In the genomic region with DNA sequence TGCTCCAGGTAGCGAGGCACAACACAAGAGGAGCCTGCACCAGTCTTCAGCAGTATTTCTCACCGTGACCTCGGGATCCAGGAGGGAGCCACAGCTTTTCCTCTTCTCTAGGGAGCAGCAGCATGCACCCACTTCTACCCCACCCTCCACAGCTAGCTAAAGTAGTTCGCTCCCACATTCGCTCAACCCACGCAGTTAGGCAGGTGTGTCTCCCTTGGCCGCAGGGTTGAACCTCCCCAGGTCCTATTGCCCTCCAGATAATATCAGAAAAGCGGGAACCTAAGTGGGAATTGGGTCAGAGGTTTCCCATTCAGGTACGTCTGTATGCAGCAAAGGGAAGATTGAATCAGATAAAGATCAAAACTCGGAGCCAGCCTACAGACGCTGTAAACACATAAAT, we compare ENCODE assay signal across 9 mouse cellular contexts. TPM values are rescaled to one million over a fixed set of nuclear protein-coding genes. Genes with fewer than 3 reads are reported as not detected.
DNase-seq lines count a peak whose midpoint lies in the region; ATAC-seq lines count a peak whose summit lies in the region.
"Had no signal": no experiment of that assay in that cellular context is flagged by ENCODE, and none has a peak within 500 bp of the region (broad histone marks: within the 10 kb centered on the region; RNA-seq: fewer than 3 reads in every experiment).

No protein-coding gene starts in this region.

- 0 out of 2 replicates have a peak, but pooled peaks cover 5% of the 10 kb centered on the region for H3K4me1 ChIP-seq in intestine, embryonic 15.5 days (replicated peaks)

- peak; percentile 82 for DNase-seq in heart, adult 11 months
- no peak for DNase-seq in heart, adult 18-20 months
- DNase-seq in A20 (ENCODE audit: low read depth, low spot score) = peak; percentile 57
- DNase-seq in cerebellum, postnatal 36 days = peak; percentile 25 to 33
- DNase-seq in naive thymus-derived CD4-positive, alpha-beta T cell, adult 2 months (ENCODE audit: low read depth) = peak; percentile 36
- peak; percentile 8 for DNase-seq in urinary bladder, postnatal 25 days (ENCODE audit: low spot score)
- no peak for DNase-seq in gastrocnemius, postnatal 4 days (ENCODE audit: low spot score in 2 of 2)

- no peak overlapping the region for H3K27ac ChIP-seq in intestine, embryonic 15.5 days

- peak overlapping the region; percentile 7; the same call in 1 of the 2 replicates for H3K4me3 ChIP-seq in intestine, embryonic 15.5 days (replicated peaks)

- H3K9me3 ChIP-seq in intestine, embryonic 15.5 days = no peaks in the 10 kb centered on the region

- no peaks in the 10 kb centered on the region for H3K36me3 ChIP-seq in intestine, embryonic 15.5 days

- no peak overlapping the region for H3K9ac ChIP-seq in intestine, embryonic 15.5 days

- WGBS in intestine, embryonic 15.5 days = 27% methylated on average over 11 of the region's 11 CpGs

- no peaks in the 10 kb centered on the region for H3K27me3 ChIP-seq in intestine, embryonic 15.5 days (replicated peaks)

- peak overlapping the region; percentile 50 for H3K4me2 ChIP-seq in intestine, embryonic 15.5 days (replicated peaks)

- no peak for ATAC-seq in intestine, embryonic 15.5 days

RNA-seq across cellular contexts. Expression of gene Xkrx, which starts 0.9 kb away (rescaled TPM):
- total RNA-seq in heart, adult 18-20 months (2021) = 1 to 10 TPM in 1 of 2 experiments, under 1 TPM in 1; 0.87 to 2.3 TPM
- polyA plus RNA-seq in intestine, embryonic 15.5 days (2015; fragmentation: Nextera tagmentation; extraction: Ambion mirVana) = 0.15 and 0.16 TPM in 2 replicates
- 1 to 10 TPM in 1 of 2 experiments, under 1 TPM in 1; 0.69 to 1.5 TPM for total RNA-seq in gastrocnemius, postnatal 4 days (2021)

RNA-seq across cellular contexts. Expression of gene Arl13a, which starts 24.5 kb away (rescaled TPM):
- not detected for total RNA-seq in heart, adult 18-20 months (2021)
- not detected in 2 replicates for polyA plus RNA-seq in intestine, embryonic 15.5 days (2015; fragmentation: Nextera tagmentation; extraction: Ambion mirVana)
- not detected for total RNA-seq in gastrocnemius, postnatal 4 days (2021)
- polyA plus RNA-seq: frontal cortex, adult 2 months had no signal

RNA-seq across cellular contexts. Expression of gene Nox1, which starts 58.9 kb away (rescaled TPM):
- under 1 TPM in 1 of 2 experiments, not detected in 1; 0.57 TPM for total RNA-seq in heart, adult 18-20 months (2021)
- 0.19 and 0.23 TPM in 2 replicates for polyA plus RNA-seq in intestine, embryonic 15.5 days (2015; fragmentation: Nextera tagmentation; extraction: Ambion mirVana)
- under 1 TPM; 0.41 to 0.71 TPM for total RNA-seq in gastrocnemius, postnatal 4 days (2021)

Comparison
In these comparisons a context has a peak if more than half of its experiments do, and no peak if none do; other contexts are left out.
1. DNase-seq: peak in heart, adult 11 months (single experiment), A20 (single experiment), cerebellum, postnatal 36 days (2 of 2), naive thymus-derived CD4-positive, alpha-beta T cell, adult 2 months (single experiment) and urinary bladder, postnatal 25 days (single experiment); none in heart, adult 18-20 months (0 of 2) and gastrocnemius, postnatal 4 days (0 of 2).